Mouse (Mus musculus): ENCODE measurements around the gene Os9. TPM values are rescaled to one million over a fixed set of nuclear protein-coding genes. Genes with fewer than 3 reads are reported as not detected.
A peak's percentile ranks its signal among the peaks of the same experiment; 100 is the strongest.
"Not testable (repeated sequence)": the region's sequence is repeated elsewhere in the genome, so short reads cannot be mapped to it uniquely, and the experiment has no call there.

The Os9 gene
- polyA plus RNA-seq, 1 experiment from 2014 or later: 93.0 TPM

GRCm38 (mm10) chr10:127063913-127064870, 56.7 kb downstream of the Os9 start:
- Histone ChIP-seq H3K4me1 (replicated peaks) (peaks cover 38% of the 10 kb centered on the region), H3K4me2 (replicated peaks) (peak overlapping the region; percentile 73), H3K36me3 (peaks cover 30% of the 10 kb centered on the region), H3K4me3 (replicated peaks) (peak overlapping the region; percentile 65), H3K27me3 (replicated peaks) (no peaks in the 10 kb centered on the region), H3K9me3 (no peaks in the 10 kb centered on the region), H3K9ac (peak overlapping the region; percentile 81), H3K27ac (peak overlapping the region; percentile 76)
- 10% methylated on average over 37 of the region's 37 CpGs for WGBS
- ATAC-seq: no peak

GRCm38 (mm10) chr10:127063239-127063872, 57.6 kb downstream of the Os9 start, which contains the start of gene Cdk4:
TSS of gene Cdk4 (plus strand) at chr10:127063534.
- Histone ChIP-seq H3K4me2 (replicated peaks) (peak within 1 kb of the TSS; percentile 73), H3K9ac (peak within 1 kb of the TSS; percentile 81), H3K4me1 (replicated peaks) (peaks cover 38% of the 10 kb centered on the region), H3K27ac (peak within 1 kb of the TSS; percentile 76), H3K36me3 (peaks cover 30% of the 10 kb centered on the region), H3K4me3 (replicated peaks) (peak within 1 kb of the TSS; percentile 65), H3K27me3 (replicated peaks) (no peaks in the 10 kb centered on the region), H3K9me3 (no peaks in the 10 kb centered on the region)
- under 1% methylated on average over 45 of the region's 46 CpGs for WGBS
- peak; percentile 91 for ATAC-seq

GRCm38 (mm10) chr10:127062503-127062902, 58.4 kb downstream of the Os9 start:
- Histone ChIP-seq H3K27me3 (replicated peaks) (no peaks in the 10 kb centered on the region), H3K9me3 (no peaks in the 10 kb centered on the region), H3K4me3 (replicated peaks) (no peak overlapping the region), H3K9ac (no peak overlapping the region), H3K4me2 (replicated peaks) (no peak overlapping the region), H3K27ac (no peak overlapping the region), H3K4me1 (replicated peaks) (peaks cover 41% of the 10 kb centered on the region), H3K36me3 (peaks cover 25% of the 10 kb centered on the region)
- no peak for ATAC-seq
- WGBS: 68% methylated on average over 5 of the region's 5 CpGs

- H3K9ac ChIP-seq; H3K4me3 ChIP-seq (replicated peaks); H3K27me3 ChIP-seq (replicated peaks); ATAC-seq; H3K9me3 ChIP-seq; H3K27ac ChIP-seq; H3K4me2 ChIP-seq (replicated peaks): not testable (repeated sequence)
- H3K36me3 ChIP-seq: peaks cover 25% of the 10 kb centered on the region
- 83% methylated on average over 4 of the region's 4 CpGs for WGBS
- H3K4me1 ChIP-seq (replicated peaks): peaks cover 41% of the 10 kb centered on the region
Measured at GRCm38 (mm10) chr10:127062101-127062500, 58.8 kb downstream of the Os9 start.

- Histone ChIP-seq H3K27me3 (replicated peaks) (no peaks in the 10 kb centered on the region), H3K27ac (no peak overlapping the region), H3K9ac (no peak overlapping the region), H3K4me1 (replicated peaks) (peaks cover 36% of the 10 kb centered on the region), H3K4me2 (replicated peaks) (no peak overlapping the region), H3K4me3 (replicated peaks) (no peak overlapping the region), H3K36me3 (peaks cover 21% of the 10 kb centered on the region), H3K9me3 (no peaks in the 10 kb centered on the region)
- 70% methylated on average over 2 of the region's 2 CpGs for WGBS
- no peak for ATAC-seq
Measured at GRCm38 (mm10) chr10:127061513-127061912, 59.4 kb downstream of the Os9 start.

- no peak overlapping the region for H3K4me3 ChIP-seq (replicated peaks)
- 59% methylated on average over 5 of the region's 5 CpGs for WGBS
- ATAC-seq: no peak
- H3K9me3 ChIP-seq: no peaks in the 10 kb centered on the region
- peaks cover 17% of the 10 kb centered on the region for H3K36me3 ChIP-seq
- H3K9ac ChIP-seq: no peak overlapping the region
- no peaks in the 10 kb centered on the region for H3K27me3 ChIP-seq (replicated peaks)
- H3K4me1 ChIP-seq (replicated peaks): peaks cover 35% of the 10 kb centered on the region
- peak overlapping the region; percentile 94; the same call in 1 of the 2 replicates for H3K4me2 ChIP-seq (replicated peaks)
- no peak overlapping the region for H3K27ac ChIP-seq
Measured at GRCm38 (mm10) chr10:127061085-127061484, 59.8 kb downstream of the Os9 start.

GRCm38 (mm10) chr10:127059968-127060916, 60.7 kb downstream of the Os9 start, which contains the start of gene March9:
TSS of gene March9 (minus strand) at chr10:127060184.
- no peaks in the 10 kb centered on the region for H3K9me3 ChIP-seq
- H3K4me1 ChIP-seq (replicated peaks): peaks cover 34% of the 10 kb centered on the region
- H3K36me3 ChIP-seq: peaks cover 8% of the 10 kb centered on the region
- peak within 1 kb of the TSS; percentile 48; the same call in 1 of the 2 replicates for H3K27ac ChIP-seq
- H3K9ac ChIP-seq: peak within 1 kb of the TSS; percentile 78
- no peaks in the 10 kb centered on the region for H3K27me3 ChIP-seq (replicated peaks)
- peak within 1 kb of the TSS; percentile 94 for H3K4me2 ChIP-seq (replicated peaks)
- 1% methylated on average over 50 of the region's 72 CpGs for WGBS
- H3K4me3 ChIP-seq (replicated peaks): peak within 1 kb of the TSS; percentile 82
- ATAC-seq: peak; percentile 59

GRCm38 (mm10) chr10:127059174-127059967, 61.6 kb downstream of the Os9 start:
- Histone ChIP-seq H3K9me3 (no peaks in the 10 kb centered on the region), H3K4me2 (replicated peaks) (peak overlapping the region; percentile 94), H3K36me3 (peaks cover 4% of the 10 kb centered on the region; the same call in 1 of the 2 replicates), H3K27ac (peak overlapping the region; percentile 48; the same call in 1 of the 2 replicates), H3K27me3 (replicated peaks) (no peaks in the 10 kb centered on the region), H3K4me3 (replicated peaks) (peak overlapping the region; percentile 82), H3K4me1 (replicated peaks) (peaks cover 26% of the 10 kb centered on the region), H3K9ac (peak overlapping the region; percentile 78)
- no peak for ATAC-seq
- WGBS: under 1% methylated on average over 74 of the region's 92 CpGs

GRCm38 (mm10) chr10:127058708-127059107, 62.2 kb downstream of the Os9 start:
- H3K36me3 ChIP-seq: peaks cover 4% of the 10 kb centered on the region; the same call in 1 of the 2 replicates
- H3K27me3 ChIP-seq (replicated peaks): no peaks in the 10 kb centered on the region
- no peaks in the 10 kb centered on the region for H3K9me3 ChIP-seq
- WGBS: 10% methylated on average over 8 of the region's 8 CpGs
- H3K4me1 ChIP-seq (replicated peaks): peaks cover 26% of the 10 kb centered on the region
- peak overlapping the region; percentile 82 for H3K4me3 ChIP-seq (replicated peaks)
- no peak for ATAC-seq
- peak overlapping the region; percentile 94 for H3K4me2 ChIP-seq (replicated peaks)
- no peak overlapping the region for H3K27ac ChIP-seq
- H3K9ac ChIP-seq: peak overlapping the region; percentile 78; the same call in 1 of the 2 replicates

- Histone ChIP-seq H3K4me2 (replicated peaks) (peak overlapping the region; percentile 94), H3K4me3 (replicated peaks) (peak overlapping the region; percentile 82), H3K27ac (no peak overlapping the region), H3K9ac (0 out of 2 replicates have a peak overlapping the region, but pooled peaks have one; percentile 78), H3K4me1 (replicated peaks) (peaks cover 26% of the 10 kb centered on the region), H3K36me3 (peaks cover 4% of the 10 kb centered on the region; the same call in 1 of the 2 replicates), H3K9me3 (no peaks in the 10 kb centered on the region), H3K27me3 (replicated peaks) (no peaks in the 10 kb centered on the region)
- ATAC-seq: 0 out of 2 replicates have a peak, but pooled peaks have one; percentile 7
- WGBS: 1% methylated on average over 9 of the region's 9 CpGs
Measured at GRCm38 (mm10) chr10:127058161-127058560, 62.8 kb downstream of the Os9 start.

GRCm38 (mm10) chr10:127056490-127056889, 64.4 kb downstream of the Os9 start:
- Histone ChIP-seq H3K27ac (no peak overlapping the region), H3K4me3 (replicated peaks) (no peak overlapping the region), H3K4me2 (replicated peaks) (no peak overlapping the region), H3K27me3 (replicated peaks) (peaks cover under 1% of the 10 kb centered on the region; the same call in 1 of the 2 replicates), H3K4me1 (replicated peaks) (peaks cover 21% of the 10 kb centered on the region), H3K9me3 (no peaks in the 10 kb centered on the region), H3K36me3 (peaks cover 4% of the 10 kb centered on the region; the same call in 1 of the 2 replicates), H3K9ac (no peak overlapping the region)
- WGBS: 84% methylated on average over 20 of the region's 20 CpGs
- no peak for ATAC-seq
